Mouse (Mus musculus) spleen, adult 2 months (tissue): Measurements from ENCODE around the gene Cfap221.

Source experiments
- CTCF ChIP-seq: fragments of 200-500 bp; IDR thresholded peaks from 2 replicates; pipeline ENCODE4 v1.5.1; 2011; ENCODE audit warnings: mild to moderate bottlenecking, inconsistent platforms; ENCODE audit not compliant: insufficient read depth, insufficient read length, insufficient replicate concordance; ENCODE audit errors: extremely low read depth
- POLR2A ChIP-seq: fragments of 200-500 bp; IDR thresholded peaks from 2 replicates; pipeline ENCODE4 v1.6.1; 2011; ENCODE audit warnings: low read depth, low read length, inconsistent platforms

DNA sequence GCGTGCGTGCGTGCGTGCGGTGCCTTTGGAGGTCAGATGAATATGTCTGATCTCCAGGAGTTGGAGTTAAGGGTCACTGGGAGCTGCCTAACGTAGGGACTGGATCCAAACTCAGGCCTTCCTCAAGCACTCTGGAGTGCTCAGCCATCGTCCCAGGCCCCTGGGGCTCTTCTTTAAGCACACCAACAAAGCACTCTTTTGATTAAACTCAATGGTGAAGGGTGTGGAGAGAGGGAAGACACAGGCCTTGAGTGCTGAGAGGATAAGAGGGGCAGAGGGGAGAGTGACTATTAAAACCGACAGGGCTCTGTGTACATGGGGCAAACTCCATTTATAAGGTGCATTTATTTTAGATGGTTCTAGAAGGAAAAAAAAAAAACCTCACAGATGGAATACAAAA is 45.4 kb upstream of the Cfap221 start:
- TF ChIP-seq CTCF: no peak
- no peak for TF ChIP-seq POLR2A
